Mouse (Mus musculus) liver, postnatal 0 days (tissue): ENCODE measurements around the gene Esrrg.

ENCODE experiments used
- CTCF ChIP-seq: sonication (generic); IDR thresholded peaks from 2 replicates; pipeline ENCODE4 v1.5.1; 2016; ENCODE audit warnings: antibody characterized with exemption, low read depth
- EP300 ChIP-seq: IDR thresholded peaks from 2 replicates; pipeline ENCODE4 v1.6.1; 2016; ENCODE audit warnings: antibody characterized with exemption, low read depth, mild to moderate bottlenecking

DNA sequence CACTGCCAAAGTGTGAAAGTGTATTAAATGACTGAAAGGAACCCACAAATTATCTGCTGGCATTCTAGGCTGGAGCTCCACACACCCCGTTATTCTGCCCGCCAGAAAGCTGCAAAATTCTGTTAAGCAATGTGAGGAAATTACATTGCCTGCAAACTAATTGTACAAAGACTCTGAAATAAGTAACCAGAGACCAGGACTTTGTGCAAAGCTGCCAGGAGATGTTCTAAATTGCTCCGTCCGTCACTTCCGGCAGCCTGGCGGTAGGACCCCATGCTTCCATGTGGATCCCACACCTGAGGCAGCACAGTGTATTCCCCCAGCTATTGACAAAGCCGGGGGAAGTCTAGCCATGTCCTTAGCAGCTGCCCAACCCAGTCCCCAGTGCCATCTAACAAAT lies 451.9 kb downstream of the Esrrg start:
- TF ChIP-seq CTCF = no peak
- TF ChIP-seq EP300 = no peak
